Mouse (Mus musculus): Measurements from ENCODE around the gene Eif3m.

Gene Eif3m

GRCm38 (mm10) chr2:105016192-105016966, 501 bp downstream of the Eif3m start:
- DNase-seq (ENCODE audit: low spot score): no peak

GRCm38 (mm10) chr2:105007236-105007635, 9.6 kb downstream of the Eif3m start:
- no peak for DNase-seq (ENCODE audit: low spot score)

GRCm38 (mm10) chr2:104996201-104996600, 20.7 kb downstream of the Eif3m start:
- DNase-seq (ENCODE audit: low spot score): no peak

- no peak for DNase-seq (ENCODE audit: low spot score)
These were observed 22.4 kb downstream of the Eif3m start for GRCm38 (mm10) chr2:104994436-104994835.

GRCm38 (mm10) chr2:104988974-104989373, 27.9 kb downstream of the Eif3m start:
- no peak for DNase-seq (ENCODE audit: low spot score)

- no peak for DNase-seq (ENCODE audit: low spot score)
These were observed 31.1 kb downstream of the Eif3m start for GRCm38 (mm10) chr2:104985796-104986195.

GRCm38 (mm10) chr2:104981712-104982111, 35.2 kb downstream of the Eif3m start:
- DNase-seq (ENCODE audit: low spot score): no peak

- no peak for DNase-seq (ENCODE audit: low spot score)
These were observed 52.4 kb downstream of the Eif3m start for GRCm38 (mm10) chr2:104964492-104964891.
